Mouse (Mus musculus): ENCODE data around the gene Tigar. TPM values are rescaled to one million over a fixed set of nuclear protein-coding genes. Genes with fewer than 3 reads are reported as not detected.
A peak's percentile ranks its signal among the peaks of the same experiment; 100 is the strongest.

The Tigar gene
- total and polyA plus RNA-seq, 3 experiments: 3.2 to 5.6 TPM; not detected in 1

DNA sequence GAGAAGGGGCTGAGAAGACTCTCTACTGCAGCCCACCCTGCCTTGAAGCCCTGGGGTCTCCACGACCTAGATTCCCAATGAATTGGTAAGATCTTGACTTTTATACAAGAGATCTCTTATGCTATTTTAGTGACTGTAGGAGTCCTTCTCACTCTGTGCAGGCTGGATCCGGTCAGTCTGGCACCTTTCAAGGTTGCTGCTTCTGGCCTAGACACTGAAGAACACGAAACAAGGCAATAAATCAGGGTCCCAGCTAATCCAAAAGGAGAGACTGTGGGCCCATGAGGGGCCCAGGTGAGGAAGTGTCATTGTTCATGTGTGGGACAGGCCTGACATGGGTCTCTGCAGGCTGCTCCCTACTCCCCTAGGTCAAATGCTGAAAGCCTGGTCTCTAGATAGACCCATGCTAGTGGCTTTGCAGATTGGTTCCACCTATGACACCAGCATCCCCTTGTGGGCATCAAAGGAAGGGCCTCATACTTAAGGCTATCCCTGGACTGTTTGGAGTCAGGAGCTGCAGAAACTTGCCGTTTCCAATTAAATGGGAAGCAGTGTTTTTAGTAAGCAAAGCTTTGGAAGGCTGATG, 13.0 kb upstream of the Tigar start:
- H3K27ac ChIP-seq (ENCODE audit: control insufficient read depth, low read depth, low read length): no peak overlapping the region
- no peaks in the 10 kb centered on the region for H3K27me3 ChIP-seq (ENCODE audit: control insufficient read depth in 1 of 2, insufficient read depth in 2 of 2, low read length in 2 of 2)
- H3K9ac ChIP-seq (ENCODE audit: control insufficient read depth, low read depth, low read length, poor library complexity, severe bottlenecking): no peak overlapping the region
- no peaks in the 10 kb centered on the region for H3K79me2 ChIP-seq (ENCODE audit: control insufficient read depth, insufficient read depth, low read length, poor library complexity)
- no peaks in the 10 kb centered on the region for H3K4me1 ChIP-seq (ENCODE audit: control insufficient read depth in 1 of 2, insufficient read depth in 2 of 2, low read length in 2 of 2)
- H3K9me3 ChIP-seq (replicated peaks; ENCODE audit: insufficient read depth, low read length): no peaks in the 10 kb centered on the region
- no peaks in the 10 kb centered on the region for H3K36me3 ChIP-seq (ENCODE audit: control insufficient read depth in 1 of 2, insufficient read depth in 2 of 2, low read length in 2 of 2)
- no peak overlapping the region for H3K4me3 ChIP-seq (ENCODE audit: control insufficient read depth in 1 of 2, insufficient read depth in 1 of 2, low read depth in 2 of 2, low read length in 2 of 2)
- TF ChIP-seq RAD21 (IDR thresholded peaks at IDR 0.05; ENCODE audit: low read depth, low read length): peak; percentile 32
- TF ChIP-seq SIN3A (IDR thresholded peaks at IDR 0.05; ENCODE audit: low read length): no peak
- peak; percentile 19 to 50 (median 49); a peak in 5 of 6 replicates for TF ChIP-seq CTCF (IDR thresholded peaks at IDR 0.05 in 2 of 3, conservative IDR thresholded peaks at IDR 0.05 in 1 of 3; ENCODE audit: control insufficient read depth in 1 of 3, insufficient read depth in 1 of 3, low read depth in 2 of 3, low read length in 3 of 3, poor library complexity in 1 of 3, severe bottlenecking in 1 of 3)
- TF ChIP-seq POLR2AphosphoS5 (IDR thresholded peaks at IDR 0.05; ENCODE audit: borderline replicate concordance, low read depth, low read length): no peak
- TF ChIP-seq SMC3 (IDR thresholded peaks at IDR 0.05; ENCODE audit: low read depth, low read length): peak; percentile 35; the same call in 1 of the 2 replicates
- TF ChIP-seq MEF2A (IDR thresholded peaks at IDR 0.05; ENCODE audit: extremely low read depth, insufficient replicate concordance, low read depth, low read length, poor library complexity, severe bottlenecking): no peak
- TF ChIP-seq ZKSCAN1 (IDR thresholded peaks at IDR 0.05; ENCODE audit: low read depth, low read length): no peak
- peak; percentile 28 for DNase-seq (ENCODE audit: low read depth, low spot score)

DNA sequence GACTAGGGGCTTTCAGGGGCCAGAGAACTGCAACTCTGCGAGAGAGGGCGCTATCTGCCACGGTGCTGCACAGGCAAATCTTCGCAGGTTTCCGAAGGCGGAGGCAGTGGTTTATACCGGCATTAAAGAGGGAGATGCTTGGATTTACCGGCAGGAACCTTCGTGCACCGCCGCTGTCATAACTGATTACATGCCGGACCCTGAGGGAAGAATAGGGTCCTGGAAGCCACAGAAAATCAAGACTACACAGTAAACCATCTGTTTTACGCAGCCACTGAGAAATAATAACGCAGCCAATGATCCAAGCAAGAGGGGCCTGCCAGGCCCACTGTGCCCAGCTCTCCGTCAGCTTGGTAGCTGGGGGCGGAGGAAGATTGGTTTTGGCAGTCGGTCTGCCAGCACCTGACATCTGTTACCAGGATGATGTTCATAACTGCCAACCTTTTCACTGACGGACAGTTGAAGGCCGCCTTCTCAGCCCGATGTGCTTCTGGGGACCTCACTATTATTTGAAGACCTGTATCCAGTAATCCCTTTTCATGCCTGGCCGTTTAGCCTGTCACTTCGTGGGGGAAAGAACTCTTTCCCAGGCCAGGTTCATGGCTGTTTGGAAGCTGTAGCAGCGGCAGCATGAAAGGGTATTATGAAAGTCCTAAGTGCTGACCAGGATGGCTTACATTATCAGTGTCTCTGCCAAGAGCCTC, 5.5 kb upstream of the Tigar start:
- Histone ChIP-seq H3K4me3 (ENCODE audit: control insufficient read depth in 1 of 2, insufficient read depth in 1 of 2, low read depth in 2 of 2, low read length in 2 of 2) (no peak overlapping the region), H3K27ac (ENCODE audit: control insufficient read depth, low read depth, low read length) (no peak overlapping the region), H3K9ac (ENCODE audit: control insufficient read depth, low read depth, low read length, poor library complexity, severe bottlenecking) (no peak overlapping the region), H3K79me2 (ENCODE audit: control insufficient read depth, insufficient read depth, low read length, poor library complexity) (no peaks in the 10 kb centered on the region), H3K27me3 (ENCODE audit: control insufficient read depth in 1 of 2, insufficient read depth in 2 of 2, low read length in 2 of 2) (peaks cover 0 to 2% of the 10 kb centered on the region in 2 experiments; a peak in 2 of 4 replicates), H3K4me1 (ENCODE audit: control insufficient read depth in 1 of 2, insufficient read depth in 2 of 2, low read length in 2 of 2) (no peaks in the 10 kb centered on the region), H3K36me3 (ENCODE audit: control insufficient read depth in 1 of 2, insufficient read depth in 2 of 2, low read length in 2 of 2) (no peaks in the 10 kb centered on the region), H3K9me3 (replicated peaks; ENCODE audit: insufficient read depth, low read length) (no peaks in the 10 kb centered on the region)
- no peak for DNase-seq (ENCODE audit: low read depth, low spot score)
- TF ChIP-seq TCF12 (IDR thresholded peaks at IDR 0.05; ENCODE audit: low read depth, low read length) (no peak), ZC3H11A (IDR thresholded peaks at IDR 0.05; ENCODE audit: low read depth, low read length) (no peak), UBTF (IDR thresholded peaks at IDR 0.05; ENCODE audit: borderline replicate concordance, insufficient read depth, low read depth, low read length) (no peak), CTCF (IDR thresholded peaks at IDR 0.05 in 2 of 3, conservative IDR thresholded peaks at IDR 0.05 in 1 of 3; ENCODE audit: control insufficient read depth in 1 of 3, insufficient read depth in 1 of 3, low read depth in 2 of 3, low read length in 3 of 3, poor library complexity in 1 of 3, severe bottlenecking in 1 of 3) (no peak), GATA1 (IDR thresholded peaks at IDR 0.05; ENCODE audit: low read depth, low read length) (no peak), USF2 (IDR thresholded peaks at IDR 0.05; ENCODE audit: borderline replicate concordance in 1 of 2, insufficient read depth in 1 of 2, low read depth in 1 of 2, low read length in 2 of 2) (no peak)
